ENCODE assay signal across 8 mouse cellular contexts in genomic region chr3:107472198-107472597, GRCm38 (mm10). TPM values are rescaled to one million over a fixed set of nuclear protein-coding genes. Genes with fewer than 3 reads are reported as not detected.
DNase-seq lines count a peak whose midpoint lies in the region; ATAC-seq and TF ChIP-seq lines count a peak whose summit lies in the region.

No protein-coding gene starts in this region.

- H3K9me3 ChIP-seq in lung, embryonic 16.5 days (ENCODE audit: control insufficient read depth, low read length) = no peaks in the 10 kb centered on the region

- no peaks in the 10 kb centered on the region for H3K36me3 ChIP-seq in lung, embryonic 16.5 days (ENCODE audit: control insufficient read depth, insufficient read depth, low read length)

- 25% methylated on average over 6 of the region's 6 CpGs for WGBS in lung, embryonic 16.5 days

- no peak overlapping the region for H3K4me2 ChIP-seq in lung, embryonic 16.5 days (ENCODE audit: low read depth, low read length)

- H3K4me3 ChIP-seq in cortical plate, adult 2 months (ENCODE audit: insufficient read depth, low read length) = no peak overlapping the region
- H3K4me3 ChIP-seq in lung, embryonic 16.5 days (ENCODE audit: low read length) = no peak overlapping the region

- DNase-seq in ovary, postnatal 14 days (ENCODE audit: low spot score) = peak; percentile 44
- no peak for DNase-seq in ovary, postnatal 10 days (ENCODE audit: low spot score)
- DNase-seq in ZHBTc4 (ENCODE audit: low read depth, low spot score) = peak; percentile 69
- DNase-seq in retina, adult 2 months (ENCODE audit: low read depth, low spot score) = peak; percentile 18

- peaks cover 10% of the 10 kb centered on the region for H3K4me1 ChIP-seq in cortical plate, adult 2 months (ENCODE audit: control insufficient read depth, insufficient read depth, low read length)
- H3K4me1 ChIP-seq in lung, embryonic 16.5 days (replicated peaks; ENCODE audit: control insufficient read depth, insufficient read depth, low read length) = no peaks in the 10 kb centered on the region

- no peak for TF ChIP-seq POLR2A in cortical plate, adult 2 months (IDR thresholded peaks at IDR 0.05; ENCODE audit: extremely low read depth, insufficient read depth, low read length)

- no peak overlapping the region for H3K27ac ChIP-seq in cortical plate, adult 2 months (ENCODE audit: insufficient read depth, low read length)
- H3K27ac ChIP-seq in lung, embryonic 16.5 days (ENCODE audit: low read length) = no peak overlapping the region

- H3K27me3 ChIP-seq in lung, embryonic 16.5 days (ENCODE audit: control insufficient read depth, insufficient read depth, low read depth, low read length) = no peaks in the 10 kb centered on the region; the same call in 1 of the 2 replicates

- ATAC-seq in hematopoietic stem cell, adult 5-6 weeks (replicated peaks in 1 of 2; ENCODE audit: insufficient read depth in 1 of 2, low FRiP score in 2 of 2, low TSS enrichment in 1 of 2, low read depth in 1 of 2, poor library complexity in 2 of 2, severe bottlenecking in 2 of 2) = peak; percentile 42 to 51; a peak in 1 of 4 replicates
- ATAC-seq in lung, embryonic 16.5 days (ENCODE audit: low read depth) = peak; percentile 68
- no peak for ATAC-seq in inflammation-experienced regulatory T-cells, adult 6 months

- peak; percentile 96 for TF ChIP-seq CTCF in cortical plate, adult 2 months (IDR thresholded peaks at IDR 0.05; ENCODE audit: extremely low read depth, insufficient read depth, low read length)

- no peak overlapping the region for H3K9ac ChIP-seq in lung, embryonic 16.5 days (ENCODE audit: low read length)

RNA-seq across cellular contexts. Expression of gene Kcnc4, which starts 12.8 kb away (rescaled TPM):
- 72.7 and 76.2 TPM in 2 replicates for polyA plus RNA-seq in cortical plate, adult 2 months (2012; rRNA removed)
- not detected in 2 replicates for total RNA-seq in hematopoietic stem cell, adult 5-6 weeks (2017)
- 0.05 and 0.08 TPM in 2 replicates for polyA plus RNA-seq in lung, embryonic 16.5 days (2015; fragmentation: Nextera tagmentation; extraction: Ambion mirVana)
- not detected for polyA plus RNA-seq in inflammation-experienced regulatory T-cells, adult 6 months (2017; shearing (Covaris generic))

RNA-seq across cellular contexts. Expression of gene Slc6a17, which starts 45.6 kb away (rescaled TPM):
- 238 and 251 TPM in 2 replicates for polyA plus RNA-seq in cortical plate, adult 2 months (2012; rRNA removed)
- total RNA-seq in hematopoietic stem cell, adult 5-6 weeks (2017) = 0.19 and 2.8 TPM in 2 replicates
- 1.3 and 1.8 TPM in 2 replicates for polyA plus RNA-seq in lung, embryonic 16.5 days (2015; fragmentation: Nextera tagmentation; extraction: Ambion mirVana)
- not detected for polyA plus RNA-seq in inflammation-experienced regulatory T-cells, adult 6 months (2017; shearing (Covaris generic))

Comparison
In these comparisons a context has a peak if more than half of its experiments do, and no peak if none do; other contexts are left out.
1. RNA of gene Kcnc4, which starts 12.8 kb away (polyA plus RNA-seq): 72.7 to 76.2 TPM in cortical plate, adult 2 months; 0.05 to 0.08 TPM in lung, embryonic 16.5 days and not detected in inflammation-experienced regulatory T-cells, adult 6 months; every median in the first group is over 10 times any median in the second.
2. RNA of gene Slc6a17, which starts 45.6 kb away (polyA plus RNA-seq): 238 to 251 TPM in cortical plate, adult 2 months; 1.3 to 1.8 TPM in lung, embryonic 16.5 days and not detected in inflammation-experienced regulatory T-cells, adult 6 months; every median in the first group is over 10 times any median in the second.